Mouse (Mus musculus) embryonic facial prominence, embryonic 14.5 days (tissue): ENCODE results near the gene Tmprss2. TPM values are rescaled to one million over a fixed set of nuclear protein-coding genes. Genes with fewer than 3 reads are reported as not detected.
"Not testable (repeated sequence)": the region's sequence is repeated elsewhere in the genome, so short reads cannot be mapped to it uniquely, and the experiment has no call there.

Source experiments
- ATAC-seq: fragments of 200-750 bp; cut with Nextera tagmentation; 2 replicates; pipeline ENCODE4 v1.8.0; 2017; ENCODE audit warnings: low read depth, moderate number of reproducible peaks, moderate TSS enrichment
- DNase-seq: peaks from one replicate; pipeline ENCODE4 v3.0.0-alpha.2; 2015; ENCODE audit warnings: low spot score
- H3K27ac ChIP-seq: fragments of 300-500 bp; sonication (generic); replicated peaks from 2 replicates; pipeline ENCODE4 v1.5.1; 2014; ENCODE audit warnings: low read depth, mild to moderate bottlenecking, low read length, moderate library complexity
- H3K27me3 ChIP-seq: fragments of 300-500 bp; sonication (generic); replicated peaks from 2 replicates; pipeline ENCODE4 v1.6.1; 2014; ENCODE audit warnings: low read length; ENCODE audit not compliant: control insufficient read depth, insufficient read depth
- H3K36me3 ChIP-seq: fragments of 300-500 bp; sonication (generic); 2 replicates; pipeline ENCODE4 v1.6.1; 2014; ENCODE audit warnings: low read length, mixed read lengths; ENCODE audit not compliant: control insufficient read depth, insufficient read depth
- H3K4me1 ChIP-seq: fragments of 300-500 bp; sonication (generic); 2 replicates; pipeline ENCODE4 v1.6.1; 2014; ENCODE audit warnings: antibody characterized with exemption, low read length; ENCODE audit not compliant: control insufficient read depth, insufficient read depth
- H3K4me2 ChIP-seq: fragments of 300-500 bp; sonication (generic); 2 replicates; pipeline ENCODE4 v1.6.1; 2014; ENCODE audit warnings: low read depth, mild to moderate bottlenecking, low read length, moderate library complexity, mixed read lengths
- H3K4me3 ChIP-seq: fragments of 300-500 bp; sonication (generic); 2 replicates; pipeline ENCODE4 v1.5.1; 2014; ENCODE audit warnings: low read depth, mild to moderate bottlenecking, low read length
- H3K9ac ChIP-seq: fragments of 300-500 bp; sonication (generic); 2 replicates; pipeline ENCODE4 v1.6.1; 2014; ENCODE audit warnings: low read depth, mild to moderate bottlenecking, low read length, moderate library complexity, mixed read lengths
- H3K9me3 ChIP-seq: fragments of 300-500 bp; sonication (generic); 2 replicates; pipeline ENCODE4 v1.6.1; 2016; ENCODE audit warnings: low read length; ENCODE audit not compliant: control insufficient read depth
- WGBS: fragments of 180-500 bp; shearing (Covaris S2); extraction: QIAGEN DNeasy Blood & Tissue Kit; methylation state at CpG from one replicate; pipeline ENCODE4 v1.1.7; 2014; 5-methylcytosine and 5-hydroxymethylcytosine counted together
- polyA plus RNA-seq: library from polyadenylated mRNA; unstranded; fragments of >200 nt; fragmentation: Nextera tagmentation; extraction: Ambion mirVana; gene quantifications from 2 replicates; pipeline ENCODE4 v1.2.1, GENCODE M21; 2014

Gene Tmprss2
- polyA plus RNA-seq, 1 experiment from 2014 or later, result 2.5 TPM

- no peaks in the 10 kb centered on the region for H3K27me3 ChIP-seq
- H3K4me3 ChIP-seq, result no peak overlapping the region
- DNase-seq (peak; percentile 80), ATAC-seq (no peak)
- H3K9ac ChIP-seq, result no peak overlapping the region
- no peaks in the 10 kb centered on the region for H3K9me3 ChIP-seq
- 46% methylated on average over 1 of the region's 1 CpGs for WGBS
- H3K36me3 ChIP-seq, result no peaks in the 10 kb centered on the region
- no peak overlapping the region for H3K4me2 ChIP-seq
- no peak overlapping the region for H3K27ac ChIP-seq
- no peaks in the 10 kb centered on the region for H3K4me1 ChIP-seq
Measured at GRCm38 (mm10) chr16:97602256-97602655, 8.7 kb downstream of the Tmprss2 start.

- 74% methylated on average over 2 of the region's 2 CpGs for WGBS
- DNase-seq, result no peak
- H3K27me3 ChIP-seq, result no peaks in the 10 kb centered on the region
- H3K9me3 ChIP-seq, result no peaks in the 10 kb centered on the region
- no peak overlapping the region for H3K9ac ChIP-seq
- no peak overlapping the region for H3K4me2 ChIP-seq
- H3K4me1 ChIP-seq, result no peaks in the 10 kb centered on the region
- no peak overlapping the region for H3K27ac ChIP-seq
- H3K4me3 ChIP-seq, result no peak overlapping the region
- no peak for ATAC-seq
- no peaks in the 10 kb centered on the region for H3K36me3 ChIP-seq
Measured at GRCm38 (mm10) chr16:97600591-97600990, 10.4 kb downstream of the Tmprss2 start.

GRCm38 (mm10) chr16:97598046-97598445, 12.9 kb downstream of the Tmprss2 start:
- no peaks in the 10 kb centered on the region for H3K9me3 ChIP-seq
- no peak overlapping the region for H3K27ac ChIP-seq
- H3K9ac ChIP-seq, result no peak overlapping the region
- no peaks in the 10 kb centered on the region for H3K36me3 ChIP-seq
- ATAC-seq (no peak), DNase-seq (no peak)
- WGBS, result 89% methylated on average over 2 of the region's 2 CpGs
- no peaks in the 10 kb centered on the region for H3K4me1 ChIP-seq
- H3K27me3 ChIP-seq, result no peaks in the 10 kb centered on the region
- H3K4me3 ChIP-seq, result no peak overlapping the region
- H3K4me2 ChIP-seq, result no peak overlapping the region

GRCm38 (mm10) chr16:97593816-97594509, 17.0 kb downstream of the Tmprss2 start:
- H3K36me3 ChIP-seq, result no peaks in the 10 kb centered on the region
- DNase-seq (peak; percentile 22), ATAC-seq (peak; percentile 12; the same call in 1 of the 2 replicates)
- H3K4me3 ChIP-seq, result no peak overlapping the region
- H3K9ac ChIP-seq, result no peak overlapping the region
- H3K27me3 ChIP-seq, result no peaks in the 10 kb centered on the region
- H3K4me1 ChIP-seq, result no peaks in the 10 kb centered on the region
- no peak overlapping the region for H3K27ac ChIP-seq
- 62% methylated on average over 4 of the region's 4 CpGs for WGBS
- H3K4me2 ChIP-seq, result no peak overlapping the region
- H3K9me3 ChIP-seq, result no peaks in the 10 kb centered on the region

- no peak overlapping the region for H3K4me3 ChIP-seq
- H3K4me2 ChIP-seq, result no peak overlapping the region
- H3K36me3 ChIP-seq, result no peaks in the 10 kb centered on the region
- peak; percentile 48 for DNase-seq
- no peaks in the 10 kb centered on the region for H3K9me3 ChIP-seq
- no peaks in the 10 kb centered on the region for H3K27me3 ChIP-seq
- H3K4me1 ChIP-seq, result no peaks in the 10 kb centered on the region
- no peak overlapping the region for H3K9ac ChIP-seq
- ATAC-seq, result peak; percentile 55; the same call in 1 of the 2 replicates
- no peak overlapping the region for H3K27ac ChIP-seq
- 13% methylated on average over 1 of the region's 1 CpGs for whole genome bisulfite sequencing
Measured at GRCm38 (mm10) chr16:97593057-97593456, 17.9 kb downstream of the Tmprss2 start.

GRCm38 (mm10) chr16:97591512-97591911, 19.5 kb downstream of the Tmprss2 start:
- H3K4me3 ChIP-seq, result no peak overlapping the region
- ATAC-seq (no peak), DNase-seq (no peak)
- no peaks in the 10 kb centered on the region for H3K4me1 ChIP-seq
- no peaks in the 10 kb centered on the region for H3K36me3 ChIP-seq
- no peaks in the 10 kb centered on the region for H3K9me3 ChIP-seq
- no peak overlapping the region for H3K9ac ChIP-seq
- H3K27ac ChIP-seq, result no peak overlapping the region
- H3K27me3 ChIP-seq, result no peaks in the 10 kb centered on the region
- WGBS, result 83% methylated on average over 2 of the region's 2 CpGs
- H3K4me2 ChIP-seq, result no peak overlapping the region

- not testable (repeated sequence) for H3K9ac ChIP-seq, H3K9me3 ChIP-seq, DNase-seq, H3K4me2 ChIP-seq, ATAC-seq, H3K4me1 ChIP-seq, H3K36me3 ChIP-seq, H3K27ac ChIP-seq, H3K27me3 ChIP-seq, H3K4me3 ChIP-seq
- 78% methylated on average over 1 of the region's 1 CpGs for WGBS
Measured at GRCm38 (mm10) chr16:97582876-97583275, 28.1 kb downstream of the Tmprss2 start.

- DNase-seq (no peak), ATAC-seq (no peak)
- Histone ChIP-seq H3K9me3 (no peaks in the 10 kb centered on the region), H3K27me3 (no peaks in the 10 kb centered on the region), H3K27ac (no peak overlapping the region), H3K9ac (no peak overlapping the region), H3K36me3 (no peaks in the 10 kb centered on the region), H3K4me3 (no peak overlapping the region), H3K4me2 (no peak overlapping the region), H3K4me1 (no peaks in the 10 kb centered on the region)
- 46% methylated on average over 1 of the region's 1 CpGs for WGBS
Measured at GRCm38 (mm10) chr16:97569426-97569825, 41.6 kb downstream of the Tmprss2 start.

- Histone ChIP-seq H3K9me3 (no peaks in the 10 kb centered on the region), H3K27me3 (no peaks in the 10 kb centered on the region), H3K4me2 (no peak overlapping the region), H3K27ac (no peak overlapping the region), H3K4me3 (no peak overlapping the region), H3K9ac (no peak overlapping the region), H3K4me1 (no peaks in the 10 kb centered on the region), H3K36me3 (no peaks in the 10 kb centered on the region)
- DNase-seq, result peak; percentile 5
- 57% methylated on average over 9 of the region's 9 CpGs for WGBS
- no peak for ATAC-seq
Measured at GRCm38 (mm10) chr16:97568662-97569061, 42.3 kb downstream of the Tmprss2 start.
